Mouse (Mus musculus) neural tube, embryonic 11.5 days (tissue): ENCODE data around the gene Cth. TPM values are rescaled to one million over a fixed set of nuclear protein-coding genes. Genes with fewer than 3 reads are reported as not detected.
"Not testable (repeated sequence)": the region's sequence is repeated elsewhere in the genome, so short reads cannot be mapped to it uniquely, and the experiment has no call there.

ENCODE experiments used
- ATAC-seq: fragments of 200-750 bp; cut with Nextera tagmentation; 2 replicates; pipeline ENCODE4 v1.8.0; 2017; ENCODE audit warnings: moderate number of reproducible peaks, mild to moderate bottlenecking, moderate TSS enrichment, moderate library complexity; ENCODE audit not compliant: insufficient read depth, low FRiP score, low TSS enrichment
- DNase-seq: peaks from one replicate; pipeline ENCODE4 v3.0.0-alpha.2; 2015; ENCODE audit warnings: low spot score
- H3K27ac ChIP-seq: fragments of 300-500 bp; sonication (generic); 2 replicates; pipeline ENCODE4 v1.5.1; 2014; ENCODE audit warnings: low read depth, mild to moderate bottlenecking, low read length
- H3K27me3 ChIP-seq: fragments of 300-500 bp; sonication (generic); 2 replicates; pipeline ENCODE4 v1.6.1; 2014; ENCODE audit warnings: mild to moderate bottlenecking, low read length, mixed read lengths; ENCODE audit not compliant: control insufficient read depth, insufficient read depth
- H3K36me3 ChIP-seq: fragments of 300-500 bp; sonication (generic); 2 replicates; pipeline ENCODE4 v1.6.1; 2014; ENCODE audit warnings: mild to moderate bottlenecking, low read length, moderate library complexity, mixed read lengths; ENCODE audit not compliant: control insufficient read depth, insufficient read depth
- H3K4me1 ChIP-seq: fragments of 300-500 bp; sonication (generic); 2 replicates; pipeline ENCODE4 v1.6.1; 2014; ENCODE audit warnings: low read length, mixed read lengths; ENCODE audit not compliant: control insufficient read depth, insufficient read depth
- H3K4me2 ChIP-seq: fragments of 300-500 bp; sonication (generic); 2 replicates; pipeline ENCODE4 v1.6.1; 2014; ENCODE audit warnings: low read depth, mild to moderate bottlenecking, moderate library complexity
- H3K4me3 ChIP-seq: fragments of 300-500 bp; sonication (generic); 2 replicates; pipeline ENCODE4 v1.5.1; 2014; ENCODE audit warnings: low read depth, low read length
- H3K9ac ChIP-seq: fragments of 300-500 bp; sonication (generic); 2 replicates; pipeline ENCODE4 v1.6.1; 2014; ENCODE audit warnings: mild to moderate bottlenecking, low read length
- H3K9me3 ChIP-seq: fragments of 300-500 bp; sonication (generic); 2 replicates; pipeline ENCODE4 v1.6.1; 2016; ENCODE audit warnings: low read length; ENCODE audit not compliant: control insufficient read depth
- WGBS: fragments of 180-500 bp; shearing (Covaris S2); extraction: QIAGEN DNeasy Blood & Tissue Kit; methylation state at CpG from one replicate; pipeline ENCODE4 v1.1.7; 2014; 5-methylcytosine and 5-hydroxymethylcytosine counted together
- polyA plus RNA-seq: library from polyadenylated mRNA; unstranded; fragments of >200 nt; fragmentation: Nextera tagmentation; extraction: Ambion mirVana; gene quantifications from 2 replicates; pipeline ENCODE4 v1.2.1, GENCODE M21; 2014

Cth gene
- polyA plus RNA-seq, 1 experiment from 2014 or later = 10.9 TPM

- H3K27ac ChIP-seq = peak within 1 kb of the TSS; percentile 95
- H3K4me3 ChIP-seq = peak within 1 kb of the TSS; percentile 94
- peak within 1 kb of the TSS; percentile 89 for H3K4me2 ChIP-seq
- H3K9me3 ChIP-seq = no peaks in the 10 kb centered on the region
- peak within 1 kb of the TSS; percentile 97 for H3K9ac ChIP-seq
- no peaks in the 10 kb centered on the region; the same call in 1 of the 2 replicates for H3K36me3 ChIP-seq
- H3K27me3 ChIP-seq = no peaks in the 10 kb centered on the region
- ATAC-seq (peak; percentile 99), DNase-seq (peak; percentile 93)
- under 1% methylated on average over 45 of the region's 45 CpGs for WGBS
- H3K4me1 ChIP-seq = peaks cover 3% of the 10 kb centered on the region; the same call in 1 of the 2 replicates
Observed at GRCm38 (mm10) chr3:157946843-157947358, 22.0 kb upstream of the Cth start, which contains the start of gene Ankrd13c. TSS of gene Ankrd13c (plus strand) at chr3:157947239.

DNA sequence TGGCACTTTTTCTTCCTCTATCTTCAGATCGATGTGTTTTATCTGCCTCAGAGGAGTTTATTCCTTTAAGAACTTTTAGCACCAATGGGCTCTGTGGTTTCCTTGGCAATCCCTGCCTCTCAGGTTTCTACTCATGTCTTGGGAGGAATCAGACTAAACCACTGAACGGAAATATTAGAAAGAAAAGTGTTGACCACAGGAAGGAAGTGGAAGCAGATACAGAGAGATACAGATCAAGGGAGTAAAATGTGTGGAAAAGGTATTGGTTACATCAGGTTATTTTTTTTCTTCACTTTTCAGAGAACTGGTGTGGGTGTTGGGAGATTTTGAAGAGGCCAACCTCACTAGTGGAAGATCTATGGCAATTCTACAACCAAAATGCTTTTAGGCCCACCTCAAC lies 13.7 kb upstream of the Cth start:
- no peaks in the 10 kb centered on the region for H3K27me3 ChIP-seq
- no peak overlapping the region for H3K4me2 ChIP-seq
- 86% methylated on average over 2 of the region's 2 CpGs for WGBS
- ATAC-seq = no peak
- no peak overlapping the region for H3K4me3 ChIP-seq
- no peak overlapping the region for H3K9ac ChIP-seq
- H3K36me3 ChIP-seq = no peaks in the 10 kb centered on the region
- H3K4me1 ChIP-seq = no peaks in the 10 kb centered on the region
- no peaks in the 10 kb centered on the region for H3K9me3 ChIP-seq
- DNase-seq = no peak
- no peak overlapping the region for H3K27ac ChIP-seq

- 78% methylated on average over 3 of the region's 3 CpGs for WGBS
- DNase-seq (no peak), ATAC-seq (no peak)
- Histone ChIP-seq H3K9ac (no peak overlapping the region), H3K4me1 (no peaks in the 10 kb centered on the region), H3K36me3 (no peaks in the 10 kb centered on the region), H3K9me3 (no peaks in the 10 kb centered on the region), H3K27me3 (no peaks in the 10 kb centered on the region), H3K27ac (no peak overlapping the region), H3K4me2 (no peak overlapping the region), H3K4me3 (no peak overlapping the region)
Observed at GRCm38 (mm10) chr3:157934301-157934823, 9.5 kb upstream of the Cth start.

GRCm38 (mm10) chr3:157933223-157933622 lies 8.3 kb upstream of the Cth start:
- H3K36me3 ChIP-seq, H3K4me2 ChIP-seq, H3K9ac ChIP-seq, H3K27me3 ChIP-seq, H3K4me3 ChIP-seq, H3K9me3 ChIP-seq, DNase-seq, H3K27ac ChIP-seq, ATAC-seq, H3K4me1 ChIP-seq: not testable (repeated sequence)
- WGBS = 77% methylated on average over 5 of the region's 6 CpGs

DNA sequence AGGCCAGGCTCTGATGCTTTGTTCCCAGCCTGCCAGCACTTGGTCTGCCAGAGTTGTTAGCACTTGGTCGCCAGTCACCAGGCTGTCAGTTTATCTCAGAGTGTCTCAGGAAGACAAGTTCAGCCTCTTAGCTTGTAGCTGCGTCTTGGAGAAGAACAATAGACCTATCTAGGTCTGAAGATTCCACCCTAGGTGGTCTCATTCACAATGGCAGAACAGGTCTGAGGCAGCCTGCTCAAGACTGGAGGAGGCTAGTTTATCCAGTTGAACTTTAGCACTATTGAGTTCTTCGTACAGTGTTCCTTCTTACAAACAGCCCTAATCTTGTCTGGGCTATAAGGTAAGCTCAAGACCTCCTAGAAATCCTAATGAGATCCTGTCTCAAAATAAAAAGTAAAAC lies 7.2 kb upstream of the Cth start:
- Histone ChIP-seq H3K36me3 (no peaks in the 10 kb centered on the region), H3K4me2 (no peak overlapping the region), H3K4me1 (no peaks in the 10 kb centered on the region), H3K9me3 (no peaks in the 10 kb centered on the region), H3K4me3 (no peak overlapping the region), H3K9ac (no peak overlapping the region), H3K27ac (no peak overlapping the region), H3K27me3 (no peaks in the 10 kb centered on the region)
- WGBS = 59% methylated on average over 3 of the region's 3 CpGs
- DNase-seq (no peak), ATAC-seq (no peak)

- Histone ChIP-seq H3K27me3 (no peaks in the 10 kb centered on the region), H3K9me3 (no peaks in the 10 kb centered on the region), H3K36me3 (no peaks in the 10 kb centered on the region), H3K9ac (no peak overlapping the region), H3K27ac (no peak overlapping the region), H3K4me1 (no peaks in the 10 kb centered on the region), H3K4me2 (no peak overlapping the region), H3K4me3 (no peak overlapping the region)
- ATAC-seq (no peak), DNase-seq (no peak)
- WGBS = 68% methylated on average over 3 of the region's 3 CpGs
Observed at GRCm38 (mm10) chr3:157931592-157931991, 6.7 kb upstream of the Cth start.

DNA sequence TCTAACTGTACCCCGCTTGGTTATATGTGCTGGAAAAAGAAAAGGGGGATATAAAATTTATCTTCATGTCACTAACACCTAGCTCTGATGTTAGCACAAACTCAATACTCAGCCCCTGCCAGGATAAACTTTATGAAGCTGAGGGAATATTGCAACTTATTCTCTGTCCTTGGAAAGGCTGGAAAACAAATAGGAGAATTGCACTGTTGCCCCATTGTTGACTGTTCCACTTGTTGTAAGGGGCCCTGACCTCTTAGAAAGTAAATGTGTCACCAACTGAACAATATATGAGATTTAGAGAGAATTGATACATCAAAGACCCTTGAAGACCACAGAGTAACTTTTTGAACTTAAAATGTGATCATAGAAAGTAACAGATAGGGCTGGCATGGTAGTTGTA lies 4.5 kb upstream of the Cth start:
- Histone ChIP-seq H3K27ac (no peak overlapping the region), H3K36me3 (no peaks in the 10 kb centered on the region), H3K4me3 (no peak overlapping the region), H3K27me3 (no peaks in the 10 kb centered on the region), H3K9ac (no peak overlapping the region), H3K4me1 (no peaks in the 10 kb centered on the region), H3K9me3 (no peaks in the 10 kb centered on the region), H3K4me2 (no peak overlapping the region)
- no peak for DNase-seq
- 96% methylated on average over 1 of the region's 1 CpGs for WGBS
- no peak for ATAC-seq

GRCm38 (mm10) chr3:157928731-157929130 lies 3.9 kb upstream of the Cth start:
- no peak overlapping the region for H3K9ac ChIP-seq
- DNase-seq (no peak), ATAC-seq (no peak)
- H3K4me2 ChIP-seq = no peak overlapping the region
- H3K4me3 ChIP-seq = no peak overlapping the region
- no peak overlapping the region for H3K27ac ChIP-seq
- 82% methylated on average over 2 of the region's 2 CpGs for WGBS
- H3K36me3 ChIP-seq = no peaks in the 10 kb centered on the region
- no peaks in the 10 kb centered on the region for H3K4me1 ChIP-seq
- no peaks in the 10 kb centered on the region for H3K9me3 ChIP-seq
- no peaks in the 10 kb centered on the region for H3K27me3 ChIP-seq

DNA sequence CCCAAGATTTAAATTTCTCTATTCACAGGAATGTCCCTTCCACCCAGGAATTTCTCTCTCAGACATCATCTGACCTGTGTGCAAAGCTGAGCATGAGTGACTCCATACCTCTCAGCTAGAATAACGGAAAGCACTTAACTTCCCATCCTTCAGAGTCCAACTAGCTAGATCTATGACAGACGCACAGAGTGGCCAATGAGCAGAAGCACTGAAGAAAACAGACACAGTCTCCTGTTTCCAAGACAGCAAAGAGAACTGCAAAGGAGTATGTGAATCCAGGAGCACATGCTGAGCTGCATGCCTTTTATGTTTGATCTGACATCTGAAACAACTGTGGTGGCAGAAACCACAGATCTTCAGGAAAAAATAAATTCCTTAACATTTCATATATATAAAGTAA lies 1.9 kb upstream of the Cth start:
- H3K36me3 ChIP-seq = no peaks in the 10 kb centered on the region
- no peak overlapping the region for H3K4me3 ChIP-seq
- ATAC-seq (no peak), DNase-seq (no peak)
- no peaks in the 10 kb centered on the region for H3K27me3 ChIP-seq
- H3K9ac ChIP-seq = no peak overlapping the region
- 64% methylated on average over 2 of the region's 2 CpGs for WGBS
- H3K4me2 ChIP-seq = no peak overlapping the region
- no peak overlapping the region for H3K27ac ChIP-seq
- no peaks in the 10 kb centered on the region for H3K9me3 ChIP-seq
- no peaks in the 10 kb centered on the region for H3K4me1 ChIP-seq
